Mouse (Mus musculus): ENCODE data around the gene Hoxa6.

Gene Hoxa6

GRCm38 (mm10) chr6:52240389-52241000 is 32.0 kb upstream of the Hoxa6 start, which contains the start of gene Hoxa10:
Gene Hoxa10, minus strand, starts transcription at chr6:52240854.
- no peak for DNase-seq (ENCODE audit: low spot score)

GRCm38 (mm10) chr6:52239625-52240388 is 31.3 kb upstream of the Hoxa6 start:
- DNase-seq (ENCODE audit: low spot score) = no peak

DNA sequence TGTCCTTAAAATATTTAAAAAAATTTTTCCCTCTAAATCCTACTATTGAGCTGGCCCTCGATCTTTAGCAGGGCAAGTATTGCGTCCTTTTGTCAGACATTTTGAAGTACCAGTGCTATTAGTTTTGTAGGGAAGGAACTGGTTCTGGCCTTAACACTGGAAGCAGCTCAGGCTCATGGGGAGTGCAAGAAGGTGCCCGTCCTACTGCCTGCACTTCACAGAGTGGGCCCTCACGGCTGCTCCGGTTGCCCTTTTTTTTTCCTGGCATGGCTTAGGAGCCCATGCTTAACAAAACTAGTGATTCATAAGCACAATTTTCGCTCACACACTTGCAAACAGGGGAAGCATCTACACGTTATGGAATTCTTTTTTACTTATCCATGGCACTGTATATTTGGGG is 30.5 kb upstream of the Hoxa6 start:
- no peak for DNase-seq (ENCODE audit: low spot score)

GRCm38 (mm10) chr6:52238155-52238545 is 29.6 kb upstream of the Hoxa6 start:
- DNase-seq (ENCODE audit: low spot score) = no peak

- DNase-seq (ENCODE audit: low spot score) = no peak
These were observed 29.0 kb upstream of the Hoxa6 start for GRCm38 (mm10) chr6:52237346-52238154.

- no peak for DNase-seq (ENCODE audit: low spot score)
These were observed 28.3 kb upstream of the Hoxa6 start for GRCm38 (mm10) chr6:52236806-52237205.

DNA sequence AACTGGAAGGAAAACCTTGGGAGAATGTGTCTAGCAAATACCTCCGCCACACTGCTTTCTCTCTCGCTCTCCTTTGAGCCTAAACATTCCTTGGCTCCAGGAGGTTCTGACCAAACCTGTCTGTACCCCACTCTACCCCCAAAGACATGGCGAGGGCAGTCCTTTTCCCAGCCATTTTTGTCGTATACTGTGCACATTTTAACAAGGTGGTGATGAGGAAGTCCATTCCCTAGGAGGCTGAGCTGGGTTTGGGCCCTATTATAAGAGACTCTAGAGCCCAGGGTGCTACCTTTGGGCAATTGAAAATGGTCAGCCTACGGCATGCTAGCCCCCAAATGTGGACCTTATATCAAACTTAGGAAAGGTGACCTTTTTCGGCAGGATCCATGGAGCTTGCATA is 27.3 kb upstream of the Hoxa6 start:
- no peak for DNase-seq (ENCODE audit: low spot score)

GRCm38 (mm10) chr6:52235267-52235666 is 26.7 kb upstream of the Hoxa6 start:
- DNase-seq (ENCODE audit: low spot score) = no peak

GRCm38 (mm10) chr6:52234428-52235140 is 26.1 kb upstream of the Hoxa6 start:
- DNase-seq (ENCODE audit: low spot score) = no peak

GRCm38 (mm10) chr6:52233546-52234427 is 25.3 kb upstream of the Hoxa6 start:
- DNase-seq (ENCODE audit: low spot score) = no peak

- DNase-seq (ENCODE audit: low spot score) = no peak
These were observed 24.5 kb upstream of the Hoxa6 start for GRCm38 (mm10) chr6:52232984-52233545.

- DNase-seq (ENCODE audit: low spot score) = no peak
These were observed 24.0 kb upstream of the Hoxa6 start for GRCm38 (mm10) chr6:52232568-52232965.

GRCm38 (mm10) chr6:52231885-52232567 is 23.5 kb upstream of the Hoxa6 start:
- DNase-seq (ENCODE audit: low spot score) = no peak

- no peak for DNase-seq (ENCODE audit: low spot score)
These were observed 22.1 kb upstream of the Hoxa6 start, which contains the start of gene Hoxa9 for GRCm38 (mm10) chr6:52230516-52231165. Gene Hoxa9, minus strand, starts transcription at chr6:52231089.

DNA sequence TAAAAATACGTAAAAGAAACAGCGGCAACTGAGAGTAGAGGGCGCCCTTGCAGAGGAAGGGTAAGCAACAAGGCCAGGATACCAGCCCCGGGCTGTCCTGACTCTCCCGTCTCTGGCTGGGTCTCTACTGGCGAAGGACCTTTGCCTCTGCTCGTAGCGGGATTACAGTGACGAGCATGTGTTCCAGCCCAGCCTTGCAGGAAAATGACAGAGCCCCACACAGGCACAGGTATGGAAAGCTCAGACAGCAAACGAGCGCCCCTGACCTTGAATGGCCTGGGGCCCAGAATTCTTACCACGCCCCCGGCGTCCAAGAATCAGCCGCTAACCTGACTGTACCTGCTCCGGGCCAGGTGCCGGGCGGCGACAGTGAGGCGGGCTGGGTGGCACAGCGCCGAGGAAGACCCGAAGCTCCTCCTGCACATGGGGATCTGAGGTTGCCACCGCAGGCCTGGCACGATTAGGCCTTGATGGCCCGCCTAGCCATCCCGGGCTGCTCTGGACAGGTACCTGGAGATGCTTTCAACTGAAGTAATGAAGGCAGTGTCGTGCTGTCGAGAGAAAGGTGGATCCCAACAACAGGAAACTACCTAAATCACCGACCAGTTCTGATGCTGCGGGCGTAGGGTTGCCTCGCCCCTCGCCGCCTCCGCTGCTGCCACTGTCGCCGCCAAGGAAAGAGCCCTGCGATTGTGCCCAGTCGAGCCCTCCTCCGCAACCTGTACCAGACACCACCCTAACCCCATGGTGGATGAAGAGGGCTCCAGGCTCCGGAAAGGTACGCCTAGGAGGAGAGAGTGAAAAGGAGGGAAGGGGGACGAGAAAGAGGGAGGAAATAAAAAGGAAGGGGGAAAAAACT is 21.3 kb upstream of the Hoxa6 start:
- DNase-seq (ENCODE audit: low spot score) = no peak

GRCm38 (mm10) chr6:52228475-52229465 is 20.2 kb upstream of the Hoxa6 start:
- no peak for DNase-seq (ENCODE audit: low spot score)

DNA sequence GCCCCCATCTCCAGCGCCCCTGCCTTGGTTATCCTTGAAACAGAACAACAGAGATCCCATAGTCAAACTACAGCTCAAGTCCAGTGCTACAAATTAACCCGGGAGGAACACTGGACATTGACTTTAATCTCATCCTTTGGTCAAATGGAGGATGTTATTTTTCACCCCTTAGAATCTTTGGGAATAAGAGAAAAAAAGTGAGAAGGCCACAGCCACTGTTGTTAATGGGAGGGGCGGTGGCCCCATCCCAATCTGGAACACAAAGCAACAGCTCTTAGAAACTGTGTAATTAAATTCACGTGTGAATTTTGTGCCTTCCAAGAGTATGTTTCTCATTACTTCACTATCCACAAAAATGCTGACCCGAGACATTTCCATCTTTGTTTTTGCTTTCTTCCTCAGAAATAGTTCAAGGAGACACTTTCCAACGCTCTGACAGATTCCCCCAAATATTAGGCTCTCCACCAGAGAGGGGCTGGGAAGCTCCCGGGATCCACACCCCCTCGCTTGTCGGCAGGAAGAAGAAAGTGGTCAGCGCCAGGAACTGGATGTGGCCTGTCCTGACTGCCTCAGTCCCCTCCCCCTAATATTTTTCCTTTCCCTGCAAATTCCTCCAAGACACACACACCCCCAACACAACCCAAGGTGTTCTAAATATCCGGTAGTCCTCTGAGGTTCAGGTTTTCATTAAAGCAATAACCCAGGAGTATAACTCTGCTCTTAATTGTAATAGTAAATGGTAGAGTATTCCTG is 19.1 kb upstream of the Hoxa6 start:
- DNase-seq (ENCODE audit: low spot score) = no peak

Measured in ovary, adult 18-20 months (tissue).